Mouse (Mus musculus): ENCODE data around the gene Rbp1.

Gene Rbp1

DNA sequence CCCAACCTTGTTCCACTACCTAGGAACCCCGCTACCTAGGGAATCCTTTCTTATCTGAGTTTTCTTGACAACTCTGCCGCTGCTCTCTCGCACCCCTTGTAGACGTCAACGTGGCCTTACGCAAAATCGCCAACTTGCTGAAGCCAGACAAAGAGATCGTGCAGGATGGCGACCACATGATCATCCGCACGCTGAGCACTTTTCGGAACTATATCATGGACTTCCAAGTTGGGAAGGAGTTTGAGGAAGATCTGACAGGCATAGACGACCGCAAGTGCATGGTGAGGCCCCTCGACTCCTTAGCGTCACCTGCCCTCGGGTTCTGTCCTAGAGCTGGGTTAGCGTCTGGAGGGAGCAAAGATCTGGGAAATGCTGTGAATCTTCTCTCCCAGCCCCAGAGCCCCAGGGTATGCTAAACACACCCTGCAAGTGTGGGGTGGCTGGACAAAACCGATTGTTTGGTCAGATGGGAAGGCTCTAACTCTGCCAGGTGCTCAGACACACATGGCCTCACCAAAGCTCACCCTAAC, 2.7 kb downstream of the Rbp1 start:
- no peak for DNase-seq

DNA sequence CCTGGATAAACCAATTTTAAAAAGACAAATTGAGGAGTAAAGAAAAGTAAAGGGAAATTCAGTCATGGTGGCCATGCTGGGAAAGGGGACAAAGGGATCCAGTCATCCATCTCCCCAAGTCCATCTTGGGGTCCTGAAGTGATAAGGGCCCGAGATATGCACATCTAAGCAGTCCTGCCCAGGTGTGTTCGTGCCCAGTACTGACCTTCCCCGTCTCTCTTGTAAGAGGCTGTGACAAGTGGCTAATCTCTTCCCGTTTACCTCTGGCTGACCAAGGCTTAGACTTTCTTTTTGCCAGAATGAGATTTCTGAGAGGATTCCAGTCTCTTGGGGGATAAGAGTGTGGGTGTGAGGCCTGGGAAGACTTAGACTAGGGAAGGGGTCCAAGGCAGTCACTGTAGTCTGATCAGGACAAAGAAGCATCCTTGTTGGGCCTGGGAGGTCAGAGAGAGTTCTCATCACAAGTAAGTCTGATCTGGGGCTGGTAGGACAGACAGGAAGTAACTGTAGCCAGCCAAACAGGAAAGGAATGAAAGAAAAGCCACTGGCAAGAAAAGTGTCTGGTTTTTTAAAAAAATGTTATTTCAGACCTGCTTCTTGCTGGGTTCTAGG, 5.3 kb downstream of the Rbp1 start:
- no peak for DNase-seq

GRCm38 (mm10) chr9:98428783-98429182, 6.0 kb downstream of the Rbp1 start:
- DNase-seq, result peak; percentile 72

- DNase-seq, result peak; percentile 75
These were observed 7.0 kb downstream of the Rbp1 start for GRCm38 (mm10) chr9:98429806-98430205.

- DNase-seq, result no peak
These were observed 7.8 kb downstream of the Rbp1 start for GRCm38 (mm10) chr9:98430528-98430927.

DNA sequence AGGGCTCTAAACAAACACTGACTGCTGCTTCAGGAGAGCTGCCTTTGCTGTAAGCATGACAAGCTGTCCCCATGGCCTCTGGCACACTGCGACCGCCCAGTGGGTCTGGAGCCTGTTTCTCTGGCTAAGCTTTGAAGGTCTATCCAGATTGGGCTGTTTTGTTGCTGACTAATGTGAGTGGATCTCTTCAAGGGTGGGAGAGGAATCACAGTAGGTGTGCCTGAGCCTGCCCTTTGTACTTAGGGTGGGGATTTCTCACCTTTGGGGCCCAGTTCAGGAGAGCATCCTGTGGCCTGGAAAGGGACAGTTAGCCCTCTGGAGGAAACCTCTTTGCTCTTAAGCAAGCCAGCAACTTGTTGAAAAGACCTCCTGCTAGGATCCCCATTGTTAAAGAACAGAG, 10.3 kb downstream of the Rbp1 start:
- no peak for DNase-seq

GRCm38 (mm10) chr9:98433956-98434588, 11.3 kb downstream of the Rbp1 start:
- no peak for DNase-seq

DNA sequence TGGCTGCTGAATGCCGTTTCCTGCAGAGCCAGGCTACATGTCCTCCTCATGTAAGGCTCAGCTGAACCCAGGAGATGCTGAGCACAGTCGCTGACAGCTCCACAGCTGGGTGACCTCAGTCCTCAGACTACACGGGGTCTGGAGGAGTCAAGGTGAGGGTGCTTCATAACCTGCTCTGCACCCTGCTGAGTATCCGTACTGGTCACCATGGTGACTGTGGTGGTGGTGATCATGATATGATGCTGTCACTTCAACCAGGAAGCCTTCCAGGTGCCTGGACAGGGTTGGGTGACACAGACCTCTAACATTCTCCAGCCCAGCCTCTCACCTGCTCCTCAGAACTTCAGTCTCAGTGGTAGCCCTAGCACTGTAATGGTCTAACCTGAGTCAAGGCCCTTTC, 15.1 kb downstream of the Rbp1 start:
- no peak for DNase-seq

GRCm38 (mm10) chr9:98439091-98439490, 16.3 kb downstream of the Rbp1 start:
- no peak for DNase-seq

- peak; percentile 70 for DNase-seq
These were observed 19.9 kb downstream of the Rbp1 start for GRCm38 (mm10) chr9:98442638-98443037.

GRCm38 (mm10) chr9:98445359-98446149, 22.8 kb downstream of the Rbp1 start:
- DNase-seq, result no peak

GRCm38 (mm10) chr9:98450976-98451375, 28.2 kb downstream of the Rbp1 start:
- no peak for DNase-seq

DNA sequence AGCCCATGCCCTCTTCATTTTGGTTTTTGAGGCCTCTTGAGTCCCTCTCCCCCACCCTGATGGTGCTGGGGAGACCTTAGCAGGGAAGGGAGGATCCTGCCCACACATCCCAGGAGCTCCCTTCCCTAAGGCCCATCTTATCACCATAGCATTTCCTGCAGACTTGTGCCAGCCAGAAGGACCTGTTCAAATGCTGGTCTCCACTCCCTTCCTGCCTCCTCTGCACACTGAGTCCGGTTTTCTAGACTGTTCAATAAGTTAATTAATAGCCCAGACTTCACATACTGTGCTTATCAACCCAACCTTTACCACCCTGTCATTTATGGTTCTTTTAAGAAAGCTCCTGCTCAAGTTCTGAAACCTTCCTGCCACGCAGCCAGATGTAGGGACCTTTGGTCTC, 43.9 kb downstream of the Rbp1 start:
- DNase-seq, result no peak

- no peak for DNase-seq
These were observed 57.5 kb downstream of the Rbp1 start for GRCm38 (mm10) chr9:98480172-98480749.

GRCm38 (mm10) chr9:98482256-98482655, 59.5 kb downstream of the Rbp1 start:
- DNase-seq, result no peak

DNA sequence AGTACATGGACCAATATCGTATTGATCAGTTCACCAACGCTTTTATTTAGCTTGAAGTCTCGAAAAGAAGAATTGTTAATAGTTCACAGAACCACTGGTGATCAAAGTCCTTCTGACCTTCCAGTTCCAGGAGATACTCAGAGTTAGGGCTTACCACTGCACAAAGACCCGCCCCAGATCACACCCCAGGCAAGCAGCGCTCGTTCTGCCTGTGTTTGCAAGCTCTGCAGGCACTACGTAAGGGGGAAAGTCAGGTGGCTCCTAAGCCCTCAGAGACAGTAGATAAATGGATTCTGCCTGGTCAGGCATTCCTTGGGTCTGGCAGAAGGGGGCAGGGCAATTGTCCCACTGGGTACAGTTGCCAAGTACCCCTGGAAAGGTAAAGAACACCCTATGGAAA, 62.3 kb downstream of the Rbp1 start:
- DNase-seq, result no peak

DNA sequence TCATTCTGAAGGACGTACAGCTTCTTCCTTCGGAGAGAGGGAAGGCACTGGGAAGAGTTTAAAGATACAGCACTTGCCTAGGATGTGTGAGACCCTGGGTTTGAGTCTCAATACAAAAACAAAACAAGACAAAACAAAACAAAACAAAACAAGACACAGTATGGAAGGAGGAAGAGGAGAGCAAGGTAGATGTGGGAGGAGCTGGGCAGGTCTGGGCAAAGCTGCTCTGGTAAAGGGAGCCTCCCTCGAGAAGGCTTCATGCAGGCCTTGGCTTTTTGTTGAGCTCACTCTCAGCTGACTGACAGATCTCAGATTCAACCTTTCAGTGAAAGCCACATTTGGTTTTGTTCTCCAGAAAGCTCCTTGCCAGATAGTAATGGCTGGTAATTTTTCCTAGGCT, 63.1 kb downstream of the Rbp1 start, which contains the start of gene Rbp2:
Gene Rbp2, plus strand, starts transcription at position 301 of the 400 bp plus-strand sequence.
- no peak for DNase-seq

- DNase-seq, result peak; percentile 31
These were observed 64.5 kb downstream of the Rbp1 start for GRCm38 (mm10) chr9:98487273-98487672.

GRCm38 (mm10) chr9:98489532-98489931, 66.8 kb downstream of the Rbp1 start:
- no peak for DNase-seq

DNA sequence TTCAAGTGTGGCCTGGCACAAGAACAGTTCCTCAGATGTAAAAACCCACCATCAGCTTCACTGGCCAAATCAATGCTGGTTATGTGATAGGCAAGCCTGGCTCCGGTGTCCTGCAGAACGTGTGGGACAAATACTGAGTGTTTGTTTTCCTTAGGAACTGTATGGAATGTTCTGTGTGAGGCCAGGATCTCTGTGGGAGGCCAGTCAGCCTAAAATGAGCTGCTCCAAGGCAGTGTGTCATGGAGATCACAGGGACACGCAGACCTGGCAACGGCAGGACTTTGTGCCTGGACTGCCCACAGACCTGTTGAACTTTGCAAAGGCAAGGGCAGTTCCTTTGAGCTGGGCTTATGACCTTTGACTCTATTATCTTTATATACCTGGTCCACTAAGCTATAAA, 67.4 kb downstream of the Rbp1 start:
- peak; percentile 16 for DNase-seq

DNA sequence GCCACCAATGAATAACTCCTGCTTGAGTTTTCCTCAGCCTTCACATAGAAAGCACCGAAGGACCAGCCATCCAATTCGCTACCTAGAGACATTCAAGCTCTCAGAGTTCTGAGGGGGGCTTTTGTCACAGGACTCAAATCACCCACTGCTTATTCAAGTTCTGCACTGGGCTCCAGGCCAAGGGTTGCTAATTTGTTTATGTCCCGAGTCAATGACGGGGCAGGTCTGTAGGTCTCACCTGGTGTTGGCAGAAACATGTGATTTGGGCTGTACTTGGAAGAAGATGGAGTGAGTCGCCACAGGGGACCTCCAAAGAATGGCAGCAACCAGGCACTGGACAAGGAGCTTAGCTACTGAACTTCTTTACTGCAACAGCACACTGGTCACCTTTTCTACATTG, 68.3 kb downstream of the Rbp1 start:
- DNase-seq, result no peak

GRCm38 (mm10) chr9:98492212-98492611, 69.5 kb downstream of the Rbp1 start:
- DNase-seq, result no peak

DNA sequence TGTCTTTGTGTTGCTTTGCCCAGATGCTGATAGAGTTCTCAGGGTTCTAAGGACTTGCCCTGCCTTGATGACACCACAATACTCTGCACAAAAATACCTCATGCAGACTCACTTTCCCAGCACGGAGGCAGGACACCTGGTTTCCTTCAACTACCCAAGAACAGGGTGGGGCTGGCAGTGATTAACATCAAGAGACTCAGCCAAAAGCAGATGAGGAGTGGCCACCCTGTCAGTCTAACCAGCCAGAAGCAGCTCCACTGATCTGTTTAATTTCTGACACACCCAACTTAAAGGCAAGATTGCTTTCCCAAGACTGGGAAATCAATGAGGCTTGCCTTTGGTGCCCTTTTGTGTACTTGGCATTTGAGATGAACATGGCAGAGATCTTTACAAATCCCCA, 70.1 kb downstream of the Rbp1 start:
- no peak for DNase-seq
